Mouse (Mus musculus) C2C12 (cell line): ENCODE measurements around the gene Tenm2. TPM values are rescaled to one million over a fixed set of nuclear protein-coding genes. Genes with fewer than 3 reads are reported as not detected.

Experiments used
- H3K27me3 ChIP-seq: one replicate; pipeline ENCODE4 v1.6.1; 2011; ENCODE audit not compliant: control insufficient read depth, insufficient read depth, insufficient read length
- H3K36me3 ChIP-seq: one replicate; pipeline ENCODE4 v1.6.1; 2011; ENCODE audit not compliant: control insufficient read depth, insufficient read depth
- H3K4me3 ChIP-seq: one replicate; pipeline ENCODE4 v1.5.1; 2011; ENCODE audit warnings: mild to moderate bottlenecking, control low read depth; ENCODE audit not compliant: poor library complexity, insufficient read depth, severe bottlenecking
- H3K79me2 ChIP-seq: one replicate; pipeline ENCODE4 v1.6.1; 2011; ENCODE audit not compliant: control insufficient read depth, insufficient read depth
- H3K79me3 ChIP-seq: one replicate; pipeline ENCODE4 v1.6.1; 2011; ENCODE audit warnings: low read depth, control low read depth
- H3ac ChIP-seq: one replicate; pipeline ENCODE3; 2011; ENCODE audit warnings: low read depth; ENCODE audit not compliant: control insufficient read depth, insufficient read length
- CEBPB ChIP-seq: IDR thresholded peaks from one replicate; pipeline ENCODE4 v1.6.1; 2011; ENCODE audit warnings: low read depth, mild to moderate bottlenecking, control low read depth, moderate library complexity
- CTCF ChIP-seq: IDR thresholded peaks from one replicate; pipeline ENCODE4 v1.5.1; 2011; ENCODE audit not compliant: control insufficient read depth, insufficient read depth, insufficient read length
- FOSL1 ChIP-seq: IDR thresholded peaks from one replicate; pipeline ENCODE4 v1.8.0; 2011; ENCODE audit warnings: mild to moderate bottlenecking, low read length; ENCODE audit not compliant: poor library complexity, insufficient read depth, severe bottlenecking
- MAX ChIP-seq: IDR thresholded peaks from one replicate; pipeline ENCODE4 v1.6.1; 2011; ENCODE audit warnings: mild to moderate bottlenecking, control low read depth
- MYOD1 ChIP-seq: IDR thresholded peaks from one replicate; pipeline ENCODE4 v1.6.1; 2011; ENCODE audit warnings: low read depth; ENCODE audit not compliant: control insufficient read depth, insufficient read length
- MYOG ChIP-seq: IDR thresholded peaks from one replicate; pipeline ENCODE4 v1.6.1; 2011; ENCODE audit not compliant: control insufficient read depth, insufficient read length; ENCODE audit errors: extremely low read depth
- USF1 ChIP-seq: IDR thresholded peaks from one replicate; pipeline ENCODE4 v1.6.1; 2011; ENCODE audit warnings: low read depth, mild to moderate bottlenecking, control low read depth, moderate library complexity
- polyA plus RNA-seq: library from polyadenylated mRNA; unstranded; fragments of >200 nt; fragmentation: generic; extraction: Trizol; gene quantifications from one replicate; pipeline ENCODE4 v1.2.1, GENCODE M21; 2012; ENCODE audit warnings: missing spikeins

Tenm2 gene
- polyA plus RNA-seq, 1 experiment = not detected

DNA sequence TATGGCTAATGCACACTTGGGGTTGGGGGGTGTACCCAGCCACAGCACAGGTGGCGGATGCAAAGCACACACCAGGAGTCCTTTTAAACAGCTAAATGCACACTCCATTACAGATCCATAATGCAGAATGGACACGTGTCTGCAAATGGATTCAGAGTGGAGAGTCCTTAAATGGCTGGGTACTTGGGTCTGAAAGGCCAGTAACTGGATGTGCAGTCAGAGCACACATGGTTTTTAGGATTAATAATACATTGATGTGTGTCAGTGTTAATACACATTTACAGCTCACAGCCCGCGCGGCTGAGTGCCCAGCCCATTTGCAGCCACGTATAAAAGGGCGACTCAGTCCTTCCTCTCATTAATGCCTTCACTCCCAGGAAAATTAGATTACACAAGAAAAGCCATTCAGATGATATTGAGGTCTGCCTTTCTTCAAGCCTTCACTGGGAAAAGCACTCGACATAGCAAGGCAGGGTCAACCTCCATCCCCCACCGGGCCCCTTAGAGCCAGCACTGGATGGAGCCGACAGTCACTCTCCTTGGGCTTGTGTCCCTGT, 1073.9 kb downstream of the Tenm2 start:
- Histone ChIP-seq H3K79me3 (no peaks in the 10 kb centered on the region), H3K27me3 (no peaks in the 10 kb centered on the region), H3ac (no peak overlapping the region), H3K36me3 (no peaks in the 10 kb centered on the region), H3K4me3 (no peak overlapping the region), H3K79me2 (no peaks in the 10 kb centered on the region)
- TF ChIP-seq MAX (no peak), CEBPB (no peak), FOSL1 (no peak), MYOD1 (no peak), CTCF (no peak), MYOG (no peak), USF1 (no peak)

GRCm38 (mm10) chr11:36153450-36153849, 1082.3 kb downstream of the Tenm2 start:
- H3K4me3 ChIP-seq = no peak overlapping the region
- H3K79me2 ChIP-seq = no peaks in the 10 kb centered on the region
- no peak overlapping the region for H3ac ChIP-seq
- TF ChIP-seq CEBPB (no peak), MYOG (no peak), MAX (no peak), USF1 (no peak), MYOD1 (no peak), FOSL1 (no peak), CTCF (no peak)
- no peaks in the 10 kb centered on the region for H3K36me3 ChIP-seq
- no peaks in the 10 kb centered on the region for H3K27me3 ChIP-seq
- H3K79me3 ChIP-seq = no peaks in the 10 kb centered on the region

GRCm38 (mm10) chr11:36153011-36153410, 1082.8 kb downstream of the Tenm2 start:
- H3K79me3 ChIP-seq = no peaks in the 10 kb centered on the region
- H3K4me3 ChIP-seq = no peak overlapping the region
- no peaks in the 10 kb centered on the region for H3K79me2 ChIP-seq
- no peaks in the 10 kb centered on the region for H3K36me3 ChIP-seq
- no peaks in the 10 kb centered on the region for H3K27me3 ChIP-seq
- TF ChIP-seq MYOD1 (no peak), MAX (no peak), MYOG (no peak), CTCF (no peak), USF1 (no peak), CEBPB (no peak), FOSL1 (no peak)
- H3ac ChIP-seq = no peak overlapping the region

GRCm38 (mm10) chr11:36152226-36152625, 1083.5 kb downstream of the Tenm2 start:
- Histone ChIP-seq H3K27me3 (no peaks in the 10 kb centered on the region), H3K36me3 (no peaks in the 10 kb centered on the region), H3K79me2 (no peaks in the 10 kb centered on the region), H3K4me3 (no peak overlapping the region), H3K79me3 (no peaks in the 10 kb centered on the region), H3ac (no peak overlapping the region)
- TF ChIP-seq MYOG (no peak), CEBPB (no peak), FOSL1 (no peak)

DNA sequence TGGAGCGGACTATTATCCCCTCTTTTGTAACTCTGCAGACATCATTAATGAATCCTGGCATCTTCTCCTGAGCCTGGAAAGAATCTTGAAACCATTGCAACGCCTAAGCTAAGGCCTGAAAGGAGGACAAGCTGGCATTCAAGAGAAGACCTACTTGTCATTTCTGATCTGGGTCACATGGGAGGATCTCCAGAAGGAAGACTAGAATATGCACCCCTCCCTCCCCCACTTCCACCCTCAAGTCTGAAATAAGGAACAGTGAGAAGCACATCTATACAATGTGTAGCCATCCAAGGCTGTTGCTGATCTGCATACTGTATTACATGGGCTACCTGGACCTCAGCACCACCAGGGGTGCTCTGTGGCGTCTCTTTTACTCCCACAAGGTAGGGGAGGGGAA, 1086.7 kb downstream of the Tenm2 start:
- H3K79me2 ChIP-seq = no peaks in the 10 kb centered on the region
- H3K4me3 ChIP-seq = no peak overlapping the region
- H3K79me3 ChIP-seq = no peaks in the 10 kb centered on the region
- no peaks in the 10 kb centered on the region for H3K27me3 ChIP-seq
- no peaks in the 10 kb centered on the region for H3K36me3 ChIP-seq
- H3ac ChIP-seq = no peak overlapping the region
- TF ChIP-seq USF1 (no peak), MYOD1 (no peak), FOSL1 (no peak), MAX (no peak), CTCF (no peak), MYOG (no peak), CEBPB (no peak)

DNA sequence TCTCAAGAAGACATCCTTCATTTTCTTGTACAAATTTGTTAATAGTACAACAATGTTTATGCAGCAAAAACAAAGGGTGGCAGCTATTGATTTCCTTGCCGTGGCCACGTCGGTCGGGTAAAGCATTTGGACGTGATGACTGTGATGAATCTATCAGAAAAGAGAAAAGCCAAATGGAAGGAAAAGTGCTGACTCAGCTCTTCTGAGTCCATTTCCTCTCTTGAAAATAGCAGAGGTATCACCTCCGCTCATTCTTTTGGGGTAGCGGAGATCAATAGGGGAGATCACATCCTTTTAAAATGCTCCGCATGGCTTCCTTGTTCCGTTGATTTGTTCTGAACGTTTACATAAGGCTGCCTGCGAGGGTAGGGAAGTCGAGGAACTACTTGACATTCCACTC, 1090.7 kb downstream of the Tenm2 start:
- no peaks in the 10 kb centered on the region for H3K79me2 ChIP-seq
- H3K4me3 ChIP-seq = no peak overlapping the region
- TF ChIP-seq MYOG = no peak
- no peak for TF ChIP-seq MAX
- no peak for TF ChIP-seq USF1
- no peak for TF ChIP-seq MYOD1
- TF ChIP-seq CEBPB = no peak
- no peaks in the 10 kb centered on the region for H3K27me3 ChIP-seq
- H3ac ChIP-seq = no peak overlapping the region
- H3K79me3 ChIP-seq = no peaks in the 10 kb centered on the region
- no peaks in the 10 kb centered on the region for H3K36me3 ChIP-seq
